Mouse (Mus musculus): ENCODE data around the gene Scgb1c1.

GRCm38 (mm10) chr7:140858746-140859145 is 13.4 kb downstream of the Scgb1c1 start:
- TF ChIP-seq CTCF (IDR thresholded peaks at IDR 0.05; ENCODE audit: low read depth) (no peak), EP300 (IDR thresholded peaks at IDR 0.05; ENCODE audit: low read depth) (no peak)
